Mouse (Mus musculus) myocyte (in vitro differentiated cells): ENCODE results near the gene Slc13a4. TPM values are rescaled to one million over a fixed set of nuclear protein-coding genes. Genes with fewer than 3 reads are reported as not detected.

Source experiments
- H3K27me3 ChIP-seq: one replicate; pipeline ENCODE4 v1.6.1; 2011; ENCODE audit not compliant: control insufficient read depth, insufficient read depth, insufficient read length
- H3K36me3 ChIP-seq: one replicate; pipeline ENCODE4 v1.6.1; 2011; ENCODE audit not compliant: control insufficient read depth, insufficient read depth
- H3K4me2 ChIP-seq: one replicate; pipeline ENCODE4 v1.6.1; 2011; ENCODE audit warnings: low read depth, control low read depth
- H3K4me3 ChIP-seq: one replicate; pipeline ENCODE4 v1.5.1; 2011; ENCODE audit warnings: mild to moderate bottlenecking, control low read depth, moderate library complexity
- H3K79me2 ChIP-seq: one replicate; pipeline ENCODE4 v1.6.1; 2011; ENCODE audit not compliant: control insufficient read depth, insufficient read depth
- H3ac ChIP-seq: one replicate; pipeline ENCODE4 v1.6.1; 2011; ENCODE audit not compliant: control insufficient read depth, insufficient read length
- CEBPB ChIP-seq: IDR thresholded peaks from 2 replicates; pipeline ENCODE4 v1.6.1; 2011; ENCODE audit warnings: mild to moderate bottlenecking, moderate library complexity; ENCODE audit not compliant: poor library complexity, insufficient read depth, severe bottlenecking
- E2F4 ChIP-seq: IDR thresholded peaks from one replicate; pipeline ENCODE4 v1.6.1; 2011; ENCODE audit warnings: mild to moderate bottlenecking, control low read depth, moderate library complexity; ENCODE audit not compliant: insufficient read depth
- MAX ChIP-seq: IDR thresholded peaks from one replicate; pipeline ENCODE4 v1.6.1; 2011; ENCODE audit warnings: low read depth, mild to moderate bottlenecking, control low read depth
- MYOD1 ChIP-seq, 3 experiments: IDR thresholded peaks; one replicate each; pipeline ENCODE4 v1.6.1; 2011; ENCODE audit warnings: control low read depth in 2 of 3, low read depth in 2 of 3, mild to moderate bottlenecking in 2 of 3, moderate library complexity in 1 of 3; ENCODE audit not compliant: insufficient read length in 2 of 3, control insufficient read depth in 1 of 3
- MYOG ChIP-seq, 3 experiments: IDR thresholded peaks; one replicate each; pipeline ENCODE4 v1.6.1; 2011; ENCODE audit warnings: control low read depth in 2 of 3, low read depth in 2 of 3, mild to moderate bottlenecking in 2 of 3; ENCODE audit not compliant: insufficient read length in 2 of 3, control insufficient read depth in 1 of 3, insufficient read depth in 1 of 3
- POLR2A ChIP-seq: IDR thresholded peaks from one replicate; pipeline ENCODE4 v1.6.1; 2011; ENCODE audit warnings: low read depth, mild to moderate bottlenecking, control low read depth, moderate library complexity; ENCODE audit not compliant: insufficient read length
- POLR2AphosphoS2 ChIP-seq: IDR thresholded peaks from one replicate; pipeline ENCODE4 v1.6.1; 2011; ENCODE audit warnings: low read depth, control low read depth; ENCODE audit not compliant: insufficient read length
- REST ChIP-seq: IDR thresholded peaks from one replicate; pipeline ENCODE4 v1.6.1; 2011; ENCODE audit warnings: mild to moderate bottlenecking, control low read depth, moderate library complexity; ENCODE audit not compliant: insufficient read depth, insufficient read length
- SRF ChIP-seq: IDR thresholded peaks from one replicate; pipeline ENCODE4 v1.6.1; 2011; ENCODE audit warnings: low read depth; ENCODE audit not compliant: control insufficient read depth, insufficient read length
- TCF12 ChIP-seq: IDR thresholded peaks from one replicate; pipeline ENCODE4 v1.6.1; 2011; ENCODE audit warnings: mild to moderate bottlenecking, control low read depth; ENCODE audit not compliant: poor library complexity, insufficient read depth, severe bottlenecking
- TCF3 ChIP-seq: IDR thresholded peaks from one replicate; pipeline ENCODE4 v1.6.1; 2011; ENCODE audit warnings: low read depth, control low read depth; ENCODE audit not compliant: insufficient read length
- USF1 ChIP-seq: IDR thresholded peaks from one replicate; pipeline ENCODE4 v1.6.1; 2011; ENCODE audit warnings: low read depth, mild to moderate bottlenecking, control low read depth, moderate library complexity
- polyA plus RNA-seq: library from polyadenylated mRNA; unstranded; fragments of >200 nt; fragmentation: generic; extraction: Trizol; gene quantifications from one replicate; pipeline ENCODE4 v1.2.1, GENCODE M21; 2012; ENCODE audit warnings: missing spikeins

Gene Slc13a4
- polyA plus RNA-seq, 1 experiment: 0.04 TPM

DNA sequence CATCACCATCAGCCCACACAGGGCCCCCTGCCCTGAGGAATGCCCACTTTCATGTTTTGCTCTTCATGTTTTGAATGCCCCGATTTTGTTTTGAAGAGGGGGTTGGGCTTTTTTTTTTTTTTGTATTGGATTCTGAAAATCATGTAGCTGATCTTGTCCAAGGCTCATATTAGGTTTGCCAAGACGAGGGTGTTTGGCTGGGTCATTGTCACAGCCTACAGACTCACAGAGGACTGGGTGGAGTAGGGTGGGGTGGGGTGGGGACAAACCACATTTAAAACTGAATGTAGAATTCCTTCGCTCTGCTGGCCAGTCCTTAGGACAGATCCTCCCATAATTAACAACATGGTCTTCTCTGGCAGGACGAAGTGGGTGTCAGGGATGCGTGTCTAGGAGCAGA lies 45.5 kb upstream of the Slc13a4 start:
- H3K4me3 ChIP-seq: no peak overlapping the region
- no peak for TF ChIP-seq MYOD1 (IDR thresholded peaks at IDR 0.05; ENCODE audit: control insufficient read depth in 1 of 3, insufficient read length in 2 of 3, low read depth in 2 of 3)
- no peak for TF ChIP-seq E2F4
- TF ChIP-seq MAX: no peak
- no peak for TF ChIP-seq POLR2AphosphoS2
- TF ChIP-seq USF1: no peak
- TF ChIP-seq CEBPB: no peak
- TF ChIP-seq TCF12: no peak
- TF ChIP-seq TCF3: no peak
- TF ChIP-seq REST: no peak
- no peaks in the 10 kb centered on the region for H3K27me3 ChIP-seq
- H3K4me2 ChIP-seq: peak overlapping the region; percentile 24
- no peak overlapping the region for H3ac ChIP-seq
- H3K36me3 ChIP-seq: no peaks in the 10 kb centered on the region
- no peaks in the 10 kb centered on the region for H3K79me2 ChIP-seq

DNA sequence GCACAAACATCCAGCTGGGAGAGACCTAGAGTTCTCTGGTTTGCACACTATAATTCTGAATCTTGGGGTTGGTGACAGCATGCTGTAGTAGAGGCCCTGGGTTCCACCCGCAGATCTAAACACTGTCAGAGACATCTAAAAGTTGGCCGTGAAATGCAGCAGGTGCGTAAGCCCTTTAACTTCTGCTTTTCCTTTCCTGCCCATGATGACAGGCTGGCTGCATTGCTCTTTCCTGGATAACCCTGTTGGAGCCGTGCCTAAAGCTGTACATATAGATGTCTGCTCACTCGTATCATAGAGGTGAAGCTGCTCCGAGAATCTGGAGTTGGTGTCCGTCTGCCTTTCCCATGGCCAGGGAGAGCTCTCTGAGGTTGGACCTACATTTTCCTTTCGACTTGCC lies 44.9 kb upstream of the Slc13a4 start:
- Histone ChIP-seq H3K36me3 (no peaks in the 10 kb centered on the region), H3K27me3 (no peaks in the 10 kb centered on the region), H3ac (no peak overlapping the region), H3K79me2 (no peaks in the 10 kb centered on the region), H3K4me2 (no peak overlapping the region), H3K4me3 (no peak overlapping the region)
- TF ChIP-seq REST (no peak), CEBPB (no peak), POLR2AphosphoS2 (no peak), MYOD1 (IDR thresholded peaks at IDR 0.05; ENCODE audit: control insufficient read depth in 1 of 3, insufficient read length in 2 of 3, low read depth in 2 of 3) (no peak), E2F4 (no peak), MAX (no peak), POLR2A (no peak), USF1 (no peak), SRF (no peak), TCF3 (no peak), TCF12 (no peak), MYOG (IDR thresholded peaks at IDR 0.05; ENCODE audit: control insufficient read depth in 1 of 3, insufficient read depth in 1 of 3, insufficient read length in 2 of 3, low read depth in 2 of 3) (no peak)

DNA sequence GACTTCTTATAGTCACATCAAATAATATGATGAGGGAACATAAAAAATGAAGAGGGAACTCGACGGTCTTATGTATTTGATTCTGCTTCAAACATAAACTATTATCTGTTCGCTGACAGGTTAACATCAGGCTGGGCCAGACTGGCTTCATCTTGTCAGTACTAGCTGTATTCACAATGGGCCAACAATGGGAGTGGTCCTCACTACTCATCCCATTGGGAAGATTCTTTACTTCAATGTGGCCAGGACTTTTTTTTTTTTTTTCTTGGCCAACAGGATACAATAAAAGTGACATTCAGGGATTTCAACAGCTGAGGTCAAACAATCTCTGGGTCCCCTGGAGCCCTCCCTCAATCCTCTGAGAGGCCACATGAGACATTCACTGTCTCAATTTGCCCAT lies 43.9 kb upstream of the Slc13a4 start:
- Histone ChIP-seq H3K4me3 (no peak overlapping the region), H3K79me2 (no peaks in the 10 kb centered on the region)
- TF ChIP-seq E2F4: no peak
- no peak for TF ChIP-seq USF1
- TF ChIP-seq MYOD1 (IDR thresholded peaks at IDR 0.05; ENCODE audit: control insufficient read depth in 1 of 3, insufficient read length in 2 of 3, low read depth in 2 of 3): no peak
- no peak for TF ChIP-seq MAX
- no peak for TF ChIP-seq POLR2AphosphoS2
- no peak for TF ChIP-seq MYOG (IDR thresholded peaks at IDR 0.05; ENCODE audit: control insufficient read depth in 1 of 3, insufficient read depth in 1 of 3, insufficient read length in 2 of 3, low read depth in 2 of 3)
- no peak for TF ChIP-seq SRF
- no peak for TF ChIP-seq TCF3
- no peak for TF ChIP-seq TCF12
- TF ChIP-seq POLR2A: no peak
- no peak for TF ChIP-seq CEBPB
- no peak for TF ChIP-seq REST

DNA sequence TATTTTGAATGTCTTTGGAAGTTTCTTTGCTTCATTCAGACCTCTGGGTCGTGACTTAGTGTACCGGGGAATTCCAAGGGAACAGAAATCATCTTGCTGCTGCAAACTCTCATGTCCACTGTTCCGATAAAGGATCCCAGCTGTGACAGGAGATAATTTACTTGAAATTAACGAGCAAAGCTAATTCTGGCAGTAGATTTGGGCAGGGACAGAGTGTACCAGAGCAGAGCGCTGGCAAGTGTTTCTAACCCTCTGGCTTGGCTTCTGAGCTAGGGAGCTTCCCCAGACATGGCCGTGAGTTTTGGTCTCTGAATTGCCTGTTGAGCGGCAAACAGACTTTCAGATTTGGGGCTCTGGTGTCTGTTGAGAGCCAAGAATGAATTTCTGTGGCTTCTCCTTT lies 41.9 kb upstream of the Slc13a4 start:
- no peaks in the 10 kb centered on the region for H3K79me2 ChIP-seq
- no peaks in the 10 kb centered on the region for H3K36me3 ChIP-seq
- TF ChIP-seq TCF12 (no peak), MAX (no peak)
- no peak overlapping the region for H3K4me3 ChIP-seq
- H3K27me3 ChIP-seq: no peaks in the 10 kb centered on the region
- H3ac ChIP-seq: no peak overlapping the region
- H3K4me2 ChIP-seq: peak overlapping the region; percentile 18

More for the DNA sequence above, 43.9 kb upstream of the Slc13a4 start:
- Histone ChIP-seq H3K27me3 (no peaks in the 10 kb centered on the region), H3ac (no peak overlapping the region), H3K36me3 (no peaks in the 10 kb centered on the region), H3K4me2 (no peak overlapping the region)

DNA sequence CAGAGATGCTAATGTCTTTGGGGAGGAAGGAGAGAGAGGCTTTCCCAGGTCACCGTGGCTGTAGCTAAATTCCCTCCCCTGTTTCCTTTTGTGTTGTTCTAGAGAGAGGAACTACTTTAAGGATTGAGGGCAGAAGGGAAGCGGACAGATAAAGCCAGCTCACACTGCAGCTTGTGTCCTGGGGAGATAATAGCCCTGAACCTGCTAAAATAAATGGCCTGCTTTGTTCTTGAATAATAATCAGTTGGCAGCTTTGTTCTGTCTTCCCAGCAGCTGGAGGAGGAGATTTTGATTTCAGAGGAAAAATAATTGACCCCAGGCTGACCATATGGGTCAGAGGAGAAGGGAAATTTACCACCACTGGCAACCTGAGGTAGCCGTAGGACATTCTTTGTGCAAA lies 30.7 kb upstream of the Slc13a4 start:
- Histone ChIP-seq H3K27me3 (peaks cover 10% of the 10 kb centered on the region), H3K4me2 (no peak overlapping the region), H3K4me3 (no peak overlapping the region), H3ac (no peak overlapping the region), H3K79me2 (no peaks in the 10 kb centered on the region), H3K36me3 (no peaks in the 10 kb centered on the region)
- TF ChIP-seq REST (no peak), USF1 (no peak), MYOD1 (IDR thresholded peaks at IDR 0.05; ENCODE audit: control insufficient read depth in 1 of 3, insufficient read length in 2 of 3, low read depth in 2 of 3) (no peak), MYOG (IDR thresholded peaks at IDR 0.05; ENCODE audit: control insufficient read depth in 1 of 3, insufficient read depth in 1 of 3, insufficient read length in 2 of 3, low read depth in 2 of 3) (no peak), MAX (no peak), SRF (no peak), POLR2A (no peak), CEBPB (no peak), POLR2AphosphoS2 (no peak), TCF12 (no peak), TCF3 (no peak), E2F4 (no peak)
